Mouse (Mus musculus) G1E (cell line): Measurements from ENCODE around the gene Skil. TPM values are rescaled to one million over a fixed set of nuclear protein-coding genes. Genes with fewer than 3 reads are reported as not detected.
A peak's percentile ranks its signal among the peaks of the same experiment; 100 is the strongest.

ENCODE experiments used
- ATAC-seq: 2 replicates; pipeline ENCODE4 v1.8.0; 2016; ENCODE audit warnings: mild to moderate bottlenecking; ENCODE audit not compliant: insufficient number of reproducible peaks, poor library complexity, low FRiP score, severe bottlenecking; ENCODE audit errors: extremely low read depth
- DNase-seq: peaks from one replicate; pipeline ENCODE4 v3.0.0; 2012; ENCODE audit warnings: low spot score
- H3K27me3 ChIP-seq: 2 replicates; pipeline ENCODE4 v1.6.1; 2012; ENCODE audit warnings: mild to moderate bottlenecking, low read length, inconsistent platforms; ENCODE audit not compliant: insufficient read depth
- H3K36me3 ChIP-seq: replicated peaks from 2 replicates; pipeline ENCODE3; 2012; ENCODE audit warnings: mild to moderate bottlenecking, inconsistent platforms
- H3K4me1 ChIP-seq: 2 replicates; pipeline ENCODE4 v1.6.1; 2012; ENCODE audit warnings: low read depth, low read length, inconsistent platforms, mixed read lengths; ENCODE audit not compliant: insufficient read depth
- H3K4me3 ChIP-seq: 2 replicates; pipeline ENCODE4 v1.5.1; 2012; ENCODE audit warnings: low read depth, mild to moderate bottlenecking, inconsistent platforms, low read length, moderate library complexity, mixed read lengths
- H3K9me3 ChIP-seq: replicated peaks from 2 replicates; pipeline ENCODE4 v1.6.1; 2012; ENCODE audit warnings: inconsistent platforms
- CTCF ChIP-seq: IDR thresholded peaks from 2 replicates; pipeline ENCODE4 v1.5.1; 2012; ENCODE audit warnings: low read depth, low read length, inconsistent platforms, mixed read lengths
- GATA1 ChIP-seq: IDR thresholded peaks from 2 replicates; pipeline ENCODE4 v1.6.1; 2012; ENCODE audit warnings: borderline replicate concordance, low read length, inconsistent platforms, mixed read lengths
- GATA2 ChIP-seq: IDR thresholded peaks from 2 replicates; pipeline ENCODE4 v1.6.1; 2012; ENCODE audit warnings: low read depth, low read length, inconsistent platforms, borderline replicate concordance
- POLR2AphosphoS5 ChIP-seq: IDR thresholded peaks from 2 replicates; pipeline ENCODE4 v1.6.1; 2012; ENCODE audit warnings: low read depth, low read length, inconsistent platforms; ENCODE audit not compliant: insufficient replicate concordance
- TAL1 ChIP-seq: conservative IDR thresholded peaks from 2 replicates; pipeline ENCODE4 v1.6.1; 2012; ENCODE audit warnings: low read depth, low read length, inconsistent platforms, mixed read lengths
- polyA plus RNA-seq: library from polyadenylated mRNA; stranded (reverse); fragments of >175 nt; gene quantifications from 2 replicates; pipeline ENCODE4 v1.2.3, GENCODE M21; 2012
- total RNA-seq, 2 experiments: library from RNA; stranded (forward) in 1 of 2; stranded (reverse) in 1 of 2; fragments of 200-1000 nt in 1 of 2; fragments of >200 nt in 1 of 2; fragmentation: Nextera tagmentation in 1 of 2; gene quantifications; 2 replicates each; pipeline ENCODE4 v1.2.3; 2014 to 2017

Gene Skil
- total and polyA plus RNA-seq, 3 experiments, result 1.3 to 27.1 (median 19.5) TPM

DNA sequence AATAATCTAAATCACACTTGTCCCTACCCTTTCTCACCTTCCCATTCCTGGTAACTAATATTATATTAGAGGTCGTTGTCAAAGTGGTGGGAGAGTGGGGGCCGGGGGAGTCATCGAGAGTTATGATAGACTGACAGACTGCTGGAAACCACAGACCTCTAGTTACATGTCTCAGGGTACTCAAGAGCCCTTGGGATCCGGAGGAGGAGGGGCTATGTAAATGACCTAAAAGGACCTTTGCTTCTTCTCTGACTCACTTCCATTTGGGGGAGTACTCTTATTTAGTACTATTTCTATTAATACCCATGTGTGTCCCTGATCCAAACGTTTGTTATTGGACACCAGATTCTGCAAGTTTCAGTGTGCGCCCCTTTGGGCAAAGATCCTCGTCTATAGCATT lies 4.9 kb upstream of the Skil start:
- no peak overlapping the region for H3K4me3 ChIP-seq
- no peaks in the 10 kb centered on the region for H3K36me3 ChIP-seq
- H3K27me3 ChIP-seq, result peaks cover 46% of the 10 kb centered on the region
- no peak for DNase-seq
- ATAC-seq, result no peak
- peaks cover 10% of the 10 kb centered on the region for H3K4me1 ChIP-seq
- no peaks in the 10 kb centered on the region for H3K9me3 ChIP-seq
- TF ChIP-seq GATA2 (no peak), CTCF (no peak), GATA1 (no peak), TAL1 (no peak), POLR2AphosphoS5 (no peak)

DNA sequence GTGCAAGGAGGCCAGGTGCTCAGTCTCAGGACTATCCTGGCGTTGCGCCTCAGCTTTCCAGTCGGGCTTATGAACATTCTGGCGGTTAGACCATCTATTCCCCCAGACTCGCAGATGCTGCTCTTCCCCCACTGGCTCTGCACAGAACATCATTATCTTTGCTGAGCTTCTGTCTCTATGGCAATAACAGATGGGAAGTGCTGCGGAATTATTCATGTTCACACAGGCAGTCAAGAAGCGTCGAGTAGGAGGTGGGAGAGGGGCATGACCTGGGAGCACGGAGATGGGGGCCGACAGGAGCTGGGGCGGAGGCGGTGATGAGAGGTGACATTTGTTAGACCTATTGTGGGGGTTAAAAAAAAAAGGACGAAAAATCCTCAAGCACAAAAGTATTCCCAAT lies 1.7 kb upstream of the Skil start:
- Histone ChIP-seq H3K4me3 (peak overlapping the region; percentile 76; the same call in 1 of the 2 replicates), H3K4me1 (peaks cover 24% of the 10 kb centered on the region), H3K36me3 (peaks cover 10% of the 10 kb centered on the region), H3K27me3 (peaks cover 34% of the 10 kb centered on the region), H3K9me3 (no peaks in the 10 kb centered on the region)
- ATAC-seq (peak; percentile 10; the same call in 1 of the 2 replicates), DNase-seq (no peak)
- TF ChIP-seq TAL1, result no peak
- no peak for TF ChIP-seq GATA1
- TF ChIP-seq CTCF, result no peak
- TF ChIP-seq POLR2AphosphoS5, result no peak
- TF ChIP-seq GATA2, result no peak

DNA sequence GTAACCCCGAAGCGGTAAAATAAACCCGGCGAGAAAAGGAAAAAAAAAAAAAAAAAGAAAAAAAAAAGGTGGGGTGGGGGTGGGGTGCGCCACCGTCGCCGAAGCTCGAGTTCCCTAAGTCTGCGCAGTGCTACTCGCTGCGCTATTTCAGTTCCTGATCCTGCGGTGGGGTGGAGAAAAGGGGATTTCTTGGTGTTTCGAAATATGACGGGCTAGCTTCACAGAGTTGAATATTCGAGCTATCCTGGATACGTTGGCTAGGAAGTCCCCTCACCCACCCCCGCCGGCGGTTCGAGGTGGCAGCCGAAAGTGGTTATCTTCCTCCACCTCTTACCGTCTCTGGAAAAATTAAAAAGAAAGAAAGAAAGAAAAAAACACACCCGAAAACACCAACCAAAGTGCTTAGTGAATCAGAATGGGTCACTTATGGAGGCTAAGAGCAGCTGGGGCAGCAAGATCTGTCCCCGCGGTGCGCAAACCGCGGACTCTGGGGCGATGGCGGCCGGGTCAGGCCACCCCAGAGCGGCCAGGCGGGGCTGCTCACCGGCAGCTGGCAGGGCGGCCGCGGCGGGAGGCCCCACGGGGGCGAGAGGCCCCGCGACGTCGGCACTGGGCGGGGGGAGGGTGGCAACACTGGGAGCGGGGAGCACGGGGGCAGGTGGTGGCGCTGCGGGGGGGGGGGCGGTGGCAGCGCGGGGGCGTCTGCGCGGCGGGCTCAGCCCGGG lies 1.1 kb upstream of the Skil start:
- Histone ChIP-seq H3K4me3 (peak overlapping the region; percentile 76), H3K27me3 (peaks cover 34% of the 10 kb centered on the region), H3K4me1 (peaks cover 24% of the 10 kb centered on the region), H3K9me3 (no peaks in the 10 kb centered on the region), H3K36me3 (peaks cover 10% of the 10 kb centered on the region)
- peak; percentile 11; the same call in 1 of the 2 replicates for ATAC-seq
- no peak for TF ChIP-seq CTCF
- no peak for TF ChIP-seq GATA1
- TF ChIP-seq TAL1, result no peak
- peak; percentile 73 for DNase-seq

GRCm38 (mm10) chr3:31095179-31095490 lies 277 bp downstream of the Skil start:
- Histone ChIP-seq H3K36me3 (peaks cover 10% of the 10 kb centered on the region), H3K4me3 (peak overlapping the region; percentile 76), H3K9me3 (no peaks in the 10 kb centered on the region), H3K4me1 (peaks cover 24% of the 10 kb centered on the region), H3K27me3 (peaks cover 30% of the 10 kb centered on the region)
- TF ChIP-seq TAL1, result no peak
- no peak for TF ChIP-seq GATA2
- TF ChIP-seq CTCF, result no peak
- no peak for TF ChIP-seq GATA1
- TF ChIP-seq POLR2AphosphoS5, result no peak
- ATAC-seq, result no peak
- DNase-seq, result no peak

- Histone ChIP-seq H3K27me3 (peaks cover 30% of the 10 kb centered on the region), H3K36me3 (peaks cover 10% of the 10 kb centered on the region), H3K4me3 (peak overlapping the region; percentile 76), H3K4me1 (peaks cover 24% of the 10 kb centered on the region), H3K9me3 (no peaks in the 10 kb centered on the region)
- ATAC-seq, result peak; percentile 25; the same call in 1 of the 2 replicates
- peak; percentile 23 for DNase-seq
- no peak for TF ChIP-seq GATA2
- TF ChIP-seq POLR2AphosphoS5, result no peak
- no peak for TF ChIP-seq GATA1
- TF ChIP-seq CTCF, result no peak
Observed at GRCm38 (mm10) chr3:31095491-31096154, 765 bp downstream of the Skil start.
